Mouse (Mus musculus): ENCODE results near the gene Dusp16. TPM values are rescaled to one million over a fixed set of nuclear protein-coding genes. Genes with fewer than 3 reads are reported as not detected.

Gene Dusp16
- 10.3 and 11.4 TPM in 2 replicates for total RNA-seq (2012; rRNA removed)

DNA sequence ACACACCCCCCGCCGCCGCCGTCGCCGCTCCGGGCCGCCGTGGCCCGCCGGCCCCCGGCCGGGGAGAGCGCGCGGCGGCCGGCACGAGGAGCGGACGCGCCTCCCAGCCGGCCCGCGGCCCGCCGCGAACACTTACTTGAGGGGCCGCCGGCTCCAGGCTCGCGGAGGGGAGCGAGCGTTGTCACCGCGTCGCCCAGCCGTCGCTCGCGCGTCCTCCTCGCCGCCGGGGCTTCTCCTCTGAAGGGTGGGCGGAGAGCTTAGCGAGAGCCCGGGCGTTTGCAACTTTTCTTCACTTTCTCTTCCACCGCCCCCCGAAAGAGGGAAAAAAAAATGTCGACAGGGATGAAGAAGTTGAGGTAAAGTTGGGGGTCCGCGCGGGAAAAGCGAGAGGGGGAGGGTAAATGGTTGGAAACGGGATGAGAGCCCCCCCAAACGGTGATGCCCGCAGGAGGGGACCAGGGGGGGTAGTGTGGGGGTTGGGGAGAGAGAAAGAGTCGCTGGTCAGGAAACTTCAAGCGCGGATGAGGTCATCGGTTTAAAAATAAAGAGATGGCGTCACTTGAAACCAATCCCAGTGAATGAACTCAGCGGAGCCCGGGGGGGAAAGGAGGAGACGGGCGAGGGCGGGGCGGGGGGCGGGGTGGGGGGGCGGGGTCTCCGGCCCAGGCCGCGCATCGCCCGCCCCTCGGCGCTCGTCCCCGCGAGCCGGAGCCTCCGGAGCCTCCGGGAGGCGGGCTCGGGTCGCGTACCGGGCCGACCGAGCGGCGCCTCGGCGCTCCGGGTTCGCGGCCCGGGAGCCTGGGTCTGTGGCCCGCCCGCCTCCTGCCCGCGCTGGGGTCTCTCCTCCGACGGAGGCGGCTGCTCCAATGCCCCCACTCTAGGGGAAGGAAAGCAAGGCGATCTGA, at the start of gene Dusp16:
TSS of gene Dusp16 (minus strand) at position 485 of the 905 bp plus-strand sequence.
- H3K4me3 ChIP-seq (ENCODE audit: insufficient read depth in 1 of 2, low read depth in 1 of 2, low read length in 2 of 2, poor library complexity in 1 of 2, severe bottlenecking in 1 of 2): peak within 1 kb of the TSS; percentile 92 to 99
- peak within 1 kb of the TSS; percentile 93 for H3K9ac ChIP-seq (ENCODE audit: insufficient read depth, low read depth, low read length, poor library complexity, severe bottlenecking)
- H3K27ac ChIP-seq (ENCODE audit: insufficient read depth, low read depth, low read length, poor library complexity, severe bottlenecking): peak within 1 kb of the TSS; percentile 51
- H3K4me1 ChIP-seq (ENCODE audit: control insufficient read depth in 2 of 2, insufficient read depth in 2 of 2, low read length in 2 of 2, poor library complexity in 1 of 2): peaks cover 2 to 7% of the 10 kb centered on the region in 2 experiments; a peak in 3 of 4 replicates
- H3K36me3 ChIP-seq (ENCODE audit: control insufficient read depth, insufficient read depth, low read length, poor library complexity, severe bottlenecking): no peaks in the 10 kb centered on the region
- H3K9me3 ChIP-seq (ENCODE audit: control insufficient read depth, insufficient read depth, low read depth, low read length): no peaks in the 10 kb centered on the region
- TF ChIP-seq CHD2 (IDR thresholded peaks at IDR 0.05; ENCODE audit: low read depth, low read length): no peak
- in situ Hi-C loops (cut with MboI; ENCODE audit: low sequenced_read_pairs in 2 of 2, unreplicated experiment in 2 of 2): no loop called here
- DNase-seq (ENCODE audit: low read depth, low spot score): peak; percentile 90

GRCm38 (mm10) chr6:134840346-134840745, 47.9 kb upstream of the Dusp16 start:
- in situ Hi-C loops (cut with MboI; ENCODE audit: low sequenced_read_pairs in 2 of 2, unreplicated experiment in 2 of 2): loop anchor here in 1 of 2 experiments (25.0 kb wide), 1 partner anchor 178 kb away; no protein-coding TSS in a partner anchor

GRCm38 (mm10) chr6:134838111-134838510, 45.7 kb upstream of the Dusp16 start:
- Histone ChIP-seq H3K9me3 (ENCODE audit: control insufficient read depth, insufficient read depth, low read depth, low read length) (no peaks in the 10 kb centered on the region), H3K9ac (ENCODE audit: insufficient read depth, low read depth, low read length, poor library complexity, severe bottlenecking) (no peak overlapping the region), H3K36me3 (ENCODE audit: control insufficient read depth, insufficient read depth, low read length, poor library complexity, severe bottlenecking) (no peaks in the 10 kb centered on the region), H3K4me3 (ENCODE audit: insufficient read depth in 1 of 2, low read depth in 1 of 2, low read length in 2 of 2, poor library complexity in 1 of 2, severe bottlenecking in 1 of 2) (no peak overlapping the region), H3K4me1 (ENCODE audit: control insufficient read depth in 2 of 2, insufficient read depth in 2 of 2, low read length in 2 of 2, poor library complexity in 1 of 2) (no peaks in the 10 kb centered on the region), H3K27ac (ENCODE audit: insufficient read depth, low read depth, low read length, poor library complexity, severe bottlenecking) (no peak overlapping the region)
- no peak for DNase-seq (ENCODE audit: low read depth, low spot score)
- in situ Hi-C loops (cut with MboI; ENCODE audit: low sequenced_read_pairs in 2 of 2, unreplicated experiment in 2 of 2): loop anchor here in 1 of 2 experiments (25.0 kb wide), 1 partner anchor 176 kb away; no protein-coding TSS in a partner anchor
- TF ChIP-seq ZC3H11A (IDR thresholded peaks at IDR 0.05; ENCODE audit: borderline replicate concordance, low read depth, low read length): no peak
- no peak for TF ChIP-seq HCFC1 (IDR thresholded peaks at IDR 0.05; ENCODE audit: borderline replicate concordance, insufficient read depth, low read length)
- no peak for TF ChIP-seq CHD2 (IDR thresholded peaks at IDR 0.05; ENCODE audit: low read depth, low read length)
- TF ChIP-seq MAFK (IDR thresholded peaks at IDR 0.05; ENCODE audit: insufficient read depth, low read depth, low read length): no peak
- TF ChIP-seq ZNF384 (IDR thresholded peaks at IDR 0.05; ENCODE audit: low read depth, low read length): no peak

More at GRCm38 (mm10) chr6:134840346-134840745, 47.9 kb upstream of the Dusp16 start:
- no peak for TF ChIP-seq MAFK (IDR thresholded peaks at IDR 0.05; ENCODE audit: insufficient read depth, low read depth, low read length)
- Histone ChIP-seq H3K36me3 (ENCODE audit: control insufficient read depth, insufficient read depth, low read length, poor library complexity, severe bottlenecking) (no peaks in the 10 kb centered on the region), H3K27ac (ENCODE audit: insufficient read depth, low read depth, low read length, poor library complexity, severe bottlenecking) (no peak overlapping the region), H3K4me1 (ENCODE audit: control insufficient read depth in 2 of 2, insufficient read depth in 2 of 2, low read length in 2 of 2, poor library complexity in 1 of 2) (no peaks in the 10 kb centered on the region), H3K4me3 (ENCODE audit: insufficient read depth in 1 of 2, low read depth in 1 of 2, low read length in 2 of 2, poor library complexity in 1 of 2, severe bottlenecking in 1 of 2) (no peak overlapping the region), H3K9me3 (ENCODE audit: control insufficient read depth, insufficient read depth, low read depth, low read length) (no peaks in the 10 kb centered on the region), H3K9ac (ENCODE audit: insufficient read depth, low read depth, low read length, poor library complexity, severe bottlenecking) (no peak overlapping the region)
- no peak for DNase-seq (ENCODE audit: low read depth, low spot score)

GRCm38 (mm10) chr6:134834585-134835251, 42.3 kb upstream of the Dusp16 start:
- TF ChIP-seq HCFC1 (IDR thresholded peaks at IDR 0.05; ENCODE audit: borderline replicate concordance, insufficient read depth, low read length): no peak
- in situ Hi-C loops (cut with MboI; ENCODE audit: low sequenced_read_pairs in 2 of 2, unreplicated experiment in 2 of 2): loop anchor here in 1 of 2 experiments (25.0 kb wide), 1 partner anchor 172 kb away; no protein-coding TSS in a partner anchor
- Histone ChIP-seq H3K4me3 (ENCODE audit: insufficient read depth in 1 of 2, low read depth in 1 of 2, low read length in 2 of 2, poor library complexity in 1 of 2, severe bottlenecking in 1 of 2) (no peak overlapping the region), H3K9me3 (ENCODE audit: control insufficient read depth, insufficient read depth, low read depth, low read length) (no peaks in the 10 kb centered on the region), H3K9ac (ENCODE audit: insufficient read depth, low read depth, low read length, poor library complexity, severe bottlenecking) (no peak overlapping the region), H3K36me3 (ENCODE audit: control insufficient read depth, insufficient read depth, low read length, poor library complexity, severe bottlenecking) (no peaks in the 10 kb centered on the region), H3K27ac (ENCODE audit: insufficient read depth, low read depth, low read length, poor library complexity, severe bottlenecking) (no peak overlapping the region), H3K4me1 (ENCODE audit: control insufficient read depth in 2 of 2, insufficient read depth in 2 of 2, low read length in 2 of 2, poor library complexity in 1 of 2) (no peaks in the 10 kb centered on the region)
- DNase-seq (ENCODE audit: low read depth, low spot score): no peak

Measured in ES-E14 (cell line).